Mouse (Mus musculus): ENCODE data around the gene Lce3e.

- TF ChIP-seq CTCF (IDR thresholded peaks at IDR 0.05; ENCODE audit: control insufficient read depth, insufficient read depth, low read length) (peak; percentile 47), POLR2A (IDR thresholded peaks at IDR 0.05; ENCODE audit: borderline replicate concordance, control insufficient read depth, low read depth, low read length) (no peak)
Measured at GRCm38 (mm10) chr3:92998691-92999090, 31.8 kb downstream of the Lce3e start.

Measured in bone marrow, adult 2 months (tissue).